Mouse (Mus musculus) spleen, adult 2 months (tissue): ENCODE measurements around the gene Scg5.

ENCODE experiments used
- CTCF ChIP-seq: fragments of 200-500 bp; IDR thresholded peaks from 2 replicates; pipeline ENCODE4 v1.5.1; 2011; ENCODE audit warnings: mild to moderate bottlenecking, inconsistent platforms; ENCODE audit not compliant: insufficient read depth, insufficient read length, insufficient replicate concordance; ENCODE audit errors: extremely low read depth
- POLR2A ChIP-seq: fragments of 200-500 bp; IDR thresholded peaks from 2 replicates; pipeline ENCODE4 v1.6.1; 2011; ENCODE audit warnings: low read depth, low read length, inconsistent platforms

GRCm38 (mm10) chr2:113868404-113868803, 39.5 kb upstream of the Scg5 start:
- TF ChIP-seq POLR2A = no peak
- TF ChIP-seq CTCF = no peak
